Mouse (Mus musculus) ovary, adult 18-20 months (tissue): ENCODE measurements around the gene Epdr1.

ENCODE experiments used
- DNase-seq: peaks from one replicate; pipeline ENCODE4 v3.0.0; 2022; ENCODE audit warnings: low spot score, mixed read lengths

Gene Epdr1

DNA sequence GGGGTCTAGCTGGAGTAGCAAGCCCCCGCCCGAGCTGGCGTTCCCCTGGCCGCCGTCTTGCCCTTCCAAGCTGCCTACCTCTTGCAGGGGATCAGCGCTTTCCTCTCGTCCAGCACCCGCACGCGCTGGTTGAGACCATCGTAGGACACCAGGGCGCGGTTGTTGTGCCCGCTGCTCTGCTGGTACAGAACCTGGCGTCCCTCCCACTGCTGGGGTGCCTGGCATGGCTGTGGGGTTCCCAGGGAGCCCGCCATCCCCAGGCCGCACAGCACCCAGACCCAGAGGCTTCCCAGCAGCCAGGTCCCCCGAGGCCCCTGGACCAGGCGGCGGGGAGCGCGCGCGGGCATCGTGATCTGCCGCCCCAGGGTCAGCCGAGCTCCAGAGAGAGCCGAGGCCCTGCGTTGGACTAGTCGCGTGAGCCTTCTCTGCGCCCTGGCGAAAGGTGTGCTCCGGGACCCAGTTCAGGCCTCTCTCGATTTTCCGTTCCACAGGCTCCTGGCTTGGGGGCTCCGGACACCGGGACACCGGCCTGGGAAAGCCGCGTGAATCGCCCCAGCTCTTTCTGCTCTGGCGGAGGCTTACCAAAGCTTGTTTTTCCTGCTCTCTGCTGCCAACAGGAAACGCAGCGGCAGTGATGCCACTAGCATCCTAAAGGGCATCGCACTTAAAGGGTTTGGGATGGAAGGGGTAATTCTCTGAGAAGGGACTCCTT is at the start of gene Epdr1:
Gene Epdr1, minus strand, starts transcription at position 712 of the 712 bp plus-strand sequence.
- peak; percentile 50 for DNase-seq

DNA sequence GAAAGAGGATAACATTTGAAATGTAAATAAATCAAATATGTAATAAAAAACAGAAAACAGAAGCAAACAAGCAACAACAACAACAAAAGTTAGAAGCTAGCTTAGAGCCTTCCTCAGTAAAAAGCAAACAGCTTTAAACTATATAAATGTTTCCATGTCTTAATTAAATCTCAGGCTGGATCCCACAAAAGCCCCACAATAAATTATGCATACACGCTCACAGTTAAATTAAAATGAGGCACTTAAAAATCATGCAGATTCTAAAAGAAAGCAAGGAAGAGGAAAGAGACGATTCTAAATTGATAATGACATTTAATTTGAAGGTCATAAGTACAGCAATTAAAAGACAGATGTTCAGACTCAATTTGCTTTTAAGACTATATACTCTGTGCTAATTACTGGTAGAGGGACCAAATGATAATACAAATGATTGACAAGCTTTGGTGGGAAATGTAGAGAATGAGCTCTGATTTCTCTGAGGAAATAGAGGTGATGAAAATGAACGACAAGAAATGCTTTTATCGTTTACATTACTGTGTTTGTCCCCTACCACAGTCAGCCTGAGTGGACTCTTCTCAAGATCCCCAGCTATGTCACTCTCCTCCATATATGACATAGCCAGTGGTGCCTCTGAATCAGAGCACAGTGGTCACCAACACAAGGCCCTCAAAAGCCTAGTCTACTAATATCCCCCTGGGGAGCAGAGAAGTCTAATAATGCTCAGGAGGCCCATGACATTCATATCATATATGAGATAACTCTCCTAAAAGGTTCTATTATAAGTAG is 48.8 kb upstream of the Epdr1 start:
- DNase-seq = no peak

DNA sequence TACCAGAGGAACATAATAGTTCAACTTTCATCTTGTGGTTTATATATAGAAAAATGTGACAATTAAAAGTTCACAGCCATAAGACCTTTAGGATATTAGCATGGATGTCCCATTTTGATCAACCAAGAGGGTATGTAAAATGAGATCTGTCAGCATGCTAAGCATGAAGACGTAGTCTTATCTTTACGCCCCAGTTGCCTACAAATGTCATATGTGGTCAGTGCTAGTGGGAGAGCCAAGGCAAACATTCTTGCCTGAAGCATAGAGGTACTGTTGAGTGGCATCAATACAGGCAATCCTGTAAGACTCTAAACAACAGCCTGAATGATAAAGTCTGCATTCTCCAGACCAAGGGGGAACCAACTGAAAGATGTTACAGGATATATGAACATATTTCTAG is 32.7 kb upstream of the Epdr1 start:
- no peak for DNase-seq

DNA sequence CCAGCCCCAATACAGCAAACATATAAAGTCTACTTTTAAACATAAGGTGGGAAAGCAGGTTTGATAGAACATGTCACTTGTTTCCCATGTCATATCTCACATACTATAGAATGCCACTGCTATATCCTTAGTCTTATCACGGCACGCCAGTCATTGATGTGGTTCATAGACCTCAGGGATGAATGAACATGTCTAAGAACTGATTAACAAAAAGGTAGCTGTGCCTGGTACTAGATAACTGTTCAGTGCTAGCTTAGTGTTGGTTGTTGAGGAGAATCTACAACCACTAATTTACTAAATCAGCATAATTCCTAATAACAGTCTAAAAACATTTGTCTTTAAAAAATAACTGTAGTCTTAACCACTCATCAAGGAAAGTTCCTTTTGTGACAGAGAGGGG is 30.1 kb upstream of the Epdr1 start:
- no peak for DNase-seq

DNA sequence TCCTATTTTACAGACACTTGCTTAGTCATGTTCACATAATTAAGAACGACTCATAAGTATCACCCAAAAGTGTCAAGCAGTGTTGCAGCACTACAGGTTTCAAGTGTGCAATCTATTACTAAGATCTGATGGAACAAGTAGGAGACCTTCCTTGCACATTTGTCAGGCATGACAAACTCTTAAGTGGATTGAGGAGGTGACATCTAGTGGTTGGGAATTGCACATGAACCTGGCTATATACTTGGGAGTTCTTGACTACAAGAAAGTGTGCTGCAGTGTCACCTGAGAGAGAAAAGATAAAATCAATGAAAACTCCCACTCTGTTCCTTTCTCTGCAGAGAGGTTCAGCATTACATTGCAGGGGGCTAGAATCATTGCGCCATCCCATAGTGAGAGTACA is 24.5 kb upstream of the Epdr1 start:
- no peak for DNase-seq

DNA sequence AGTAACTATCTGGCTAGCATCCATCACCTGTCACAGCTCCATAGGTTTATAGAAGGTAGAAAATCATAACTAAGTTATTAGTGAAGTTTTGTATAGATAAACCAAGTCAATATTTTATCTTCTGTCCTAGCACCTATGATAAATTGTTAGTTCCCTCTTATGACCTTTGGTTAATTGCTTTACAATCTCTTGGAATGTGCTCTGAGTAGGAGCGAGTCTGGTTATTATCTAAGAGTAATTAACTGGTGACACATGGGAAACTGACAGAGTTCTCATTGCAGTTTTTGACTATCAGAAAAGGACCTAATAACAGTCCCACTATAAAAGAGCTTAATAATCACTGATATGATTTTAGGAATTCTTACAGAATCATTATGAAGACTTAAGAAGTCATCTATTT is 23.8 kb upstream of the Epdr1 start:
- DNase-seq = no peak

DNA sequence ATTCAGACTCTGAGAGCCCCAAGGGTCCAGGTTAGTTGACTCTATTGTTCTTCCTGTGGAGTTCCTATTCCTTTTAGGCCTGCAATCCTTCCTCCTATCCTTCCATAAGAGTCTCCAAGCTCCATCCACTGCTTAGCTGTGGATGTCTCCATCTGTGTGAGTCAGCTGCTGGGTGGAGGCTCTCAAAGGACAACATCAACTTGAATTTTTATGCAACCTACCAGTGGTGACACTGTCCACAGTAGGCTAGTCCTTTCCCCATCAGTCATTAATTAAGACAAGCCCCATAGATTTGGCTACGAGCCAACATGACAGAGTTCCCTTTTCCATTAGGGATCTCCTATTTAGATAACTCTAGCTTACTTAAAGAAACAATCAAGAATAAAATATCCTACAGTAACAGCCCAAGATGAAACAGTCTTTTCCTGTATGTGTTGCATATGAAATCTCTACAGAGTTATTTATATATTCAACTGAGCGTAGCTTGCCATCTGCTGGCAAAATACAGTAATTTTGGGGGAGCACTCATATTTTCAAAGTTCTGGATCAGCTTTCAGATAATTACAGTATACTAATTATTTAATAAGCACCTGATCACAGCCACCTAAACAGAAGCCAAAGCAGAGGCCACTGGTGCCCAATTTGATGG is 20.6 kb upstream of the Epdr1 start:
- DNase-seq = no peak

DNA sequence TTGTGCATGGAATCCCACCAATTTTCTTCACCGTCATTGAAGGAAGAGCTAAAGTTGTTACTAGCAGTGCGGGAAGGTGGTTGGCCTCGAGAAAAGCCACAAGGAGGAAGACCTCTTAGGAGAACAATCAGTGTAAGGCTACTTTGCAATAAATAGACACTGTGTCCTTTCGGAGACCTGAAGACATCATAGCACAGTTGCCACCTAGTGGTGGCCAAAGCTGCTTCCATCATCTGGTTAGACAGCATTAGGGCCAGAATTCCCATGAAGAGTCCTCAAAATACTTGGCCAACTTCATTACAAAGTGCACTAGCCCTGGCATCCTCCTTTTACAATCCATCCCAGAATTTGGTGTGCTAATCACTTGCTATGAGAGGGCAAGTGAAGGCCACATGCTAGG is 16.4 kb upstream of the Epdr1 start:
- DNase-seq = no peak

DNA sequence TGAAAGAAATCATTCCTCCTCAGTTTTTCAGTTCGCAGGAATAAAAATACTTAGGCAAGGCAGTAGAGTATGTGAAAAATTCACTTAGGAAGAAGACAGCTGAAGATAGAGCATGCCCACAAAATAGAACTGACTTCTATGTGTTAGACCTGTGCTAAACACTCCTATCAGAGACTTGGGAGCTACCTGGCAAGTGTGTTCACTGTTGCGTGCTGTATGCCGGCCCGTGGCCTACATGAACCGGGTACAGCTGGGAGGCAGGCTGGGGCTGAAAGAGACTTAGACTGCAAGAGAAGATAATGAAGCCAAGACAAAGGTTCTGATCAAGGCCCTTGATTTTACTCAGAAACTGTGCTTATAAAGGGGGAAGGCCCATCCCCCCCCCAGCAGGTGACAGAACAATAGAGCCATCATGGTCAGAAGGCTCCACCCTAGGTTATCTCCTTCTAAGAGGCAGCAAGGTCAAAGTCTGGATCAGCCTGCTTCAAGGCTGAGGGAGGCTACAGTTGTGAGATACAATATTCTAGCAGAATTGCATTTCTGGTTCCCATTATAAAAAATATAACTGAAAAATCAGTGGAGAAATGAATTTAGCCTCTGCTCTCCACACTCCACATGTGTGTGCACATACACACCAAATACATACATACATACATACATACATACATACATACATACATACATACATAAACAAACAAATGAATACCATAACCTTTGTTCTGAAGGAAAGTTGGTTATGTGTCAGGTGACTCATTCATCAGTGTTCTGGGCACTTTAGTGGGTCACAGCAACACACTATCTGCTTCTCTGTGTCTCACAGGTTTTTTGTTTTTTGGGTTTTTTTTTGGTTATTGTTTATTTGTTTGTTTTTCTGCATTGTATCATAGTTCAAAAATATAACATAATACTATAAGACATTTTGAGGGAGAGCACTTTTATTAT is 11.3 kb upstream of the Epdr1 start:
- DNase-seq = no peak

DNA sequence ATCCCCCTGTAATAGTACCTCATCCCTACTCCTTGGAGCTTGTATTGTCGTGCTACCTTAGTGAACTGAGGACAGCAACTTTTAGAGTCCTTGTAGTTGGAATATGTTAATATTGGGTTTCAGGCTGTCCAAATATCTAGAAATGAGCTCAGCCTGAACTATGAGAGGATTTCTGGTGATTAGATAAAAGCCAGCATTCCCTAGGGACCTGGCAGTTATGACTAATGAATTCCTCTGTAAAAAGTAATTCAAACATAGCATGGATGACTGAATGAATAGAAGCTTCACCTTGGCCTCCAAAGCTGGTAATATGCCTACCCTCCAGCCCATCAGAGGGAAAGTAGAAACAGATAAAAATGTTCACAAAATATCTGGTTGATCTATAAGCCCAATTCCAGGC is 6.7 kb upstream of the Epdr1 start:
- no peak for DNase-seq

DNA sequence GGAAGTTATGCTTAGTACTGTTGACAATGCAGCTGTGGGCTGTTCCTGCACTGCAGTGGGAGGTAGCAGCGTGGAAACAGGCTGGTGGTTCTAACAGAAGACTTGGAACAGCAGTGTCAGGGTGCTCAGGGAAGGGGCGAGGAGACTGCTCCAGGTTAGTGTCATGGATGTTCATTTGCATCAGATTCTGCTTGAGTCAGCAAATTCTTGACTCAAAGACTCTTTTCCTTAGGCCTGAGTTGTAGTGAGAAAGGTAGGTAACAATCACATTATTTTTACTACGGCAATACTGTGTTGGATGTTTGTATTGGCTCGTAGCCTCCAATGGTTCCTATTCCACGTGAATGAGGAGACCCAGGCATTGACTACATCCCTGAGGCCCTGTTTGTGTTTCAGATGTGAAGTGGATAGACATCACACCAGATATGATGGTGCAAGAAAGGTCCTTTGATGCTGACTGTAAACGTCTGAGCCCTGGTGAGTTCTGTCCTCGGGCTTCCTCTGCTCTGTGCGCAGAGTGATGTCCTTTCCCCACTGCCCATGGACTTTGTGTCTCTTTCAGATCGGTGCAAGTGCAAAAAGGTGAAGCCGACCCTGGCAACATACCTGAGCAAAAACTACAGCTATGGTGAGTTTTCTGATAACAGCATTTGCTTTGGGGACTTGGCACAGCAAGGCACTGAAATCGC is 5.0 kb upstream of the Epdr1 start:
- DNase-seq = no peak

DNA sequence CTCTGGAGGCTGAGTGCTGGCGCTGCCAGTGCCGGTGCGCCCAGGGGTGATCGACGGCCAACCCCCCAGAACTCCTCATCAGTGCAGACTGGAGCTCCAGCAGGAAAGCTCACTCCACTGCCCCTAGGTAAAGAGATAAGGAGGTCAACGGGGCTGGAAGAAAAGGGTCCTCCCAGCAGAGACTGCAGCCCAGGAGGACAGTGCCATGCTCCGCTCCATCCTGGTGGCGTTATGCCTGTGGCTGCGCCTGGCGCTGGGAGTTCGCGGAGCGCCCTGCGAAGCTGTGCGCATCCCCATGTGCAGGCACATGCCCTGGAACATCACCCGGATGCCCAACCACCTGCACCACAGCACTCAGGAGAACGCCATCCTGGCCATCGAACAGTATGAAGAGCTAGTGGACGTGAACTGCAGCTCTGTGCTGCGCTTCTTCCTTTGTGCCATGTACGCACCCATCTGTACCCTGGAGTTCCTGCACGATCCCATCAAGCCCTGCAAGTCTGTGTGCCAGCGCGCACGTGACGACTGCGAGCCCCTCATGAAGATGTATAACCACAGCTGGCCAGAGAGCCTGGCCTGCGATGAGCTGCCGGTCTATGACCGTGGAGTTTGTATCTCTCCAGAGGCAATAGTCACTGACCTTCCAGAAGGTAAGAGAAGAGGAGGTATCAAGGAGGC is 3.6 kb upstream of the Epdr1 start:
- no peak for DNase-seq

DNA sequence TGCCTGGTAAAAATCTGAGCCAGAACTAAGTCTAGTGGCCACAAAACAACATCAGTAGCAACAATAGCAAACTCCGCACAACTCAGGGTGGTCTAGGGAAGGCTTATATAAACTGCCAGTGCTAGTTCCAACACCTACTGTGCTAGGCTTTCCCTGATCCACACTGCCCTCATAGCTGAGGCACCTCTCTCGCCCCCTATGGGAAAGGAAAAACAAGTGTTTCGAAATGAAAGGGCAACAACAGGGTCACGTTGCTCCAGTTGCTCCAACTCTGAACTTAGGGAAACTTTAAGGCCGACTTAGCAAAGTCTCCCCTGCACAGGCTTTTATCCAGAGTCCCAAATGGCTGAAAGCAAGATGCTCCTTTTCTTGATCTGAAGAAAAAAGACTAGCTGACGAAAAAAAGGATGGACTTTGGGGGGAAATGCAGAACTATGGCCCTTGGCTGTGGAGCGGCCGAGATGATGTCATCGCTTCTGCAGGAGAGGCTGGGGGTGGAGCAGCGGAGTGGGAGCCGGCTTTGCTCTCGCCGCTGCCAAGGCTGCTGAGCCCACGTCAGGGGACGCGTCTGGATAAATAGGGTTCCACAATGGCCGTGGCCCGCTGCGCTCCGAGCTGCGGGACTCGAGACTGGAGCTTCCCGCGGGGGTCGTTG is 3.0 kb upstream of the Epdr1 start, which contains the start of gene Sfrp4:
Gene Sfrp4, plus strand, starts transcription at position 532 of the 655 bp plus-strand sequence.
- peak; percentile 40 for DNase-seq

DNA sequence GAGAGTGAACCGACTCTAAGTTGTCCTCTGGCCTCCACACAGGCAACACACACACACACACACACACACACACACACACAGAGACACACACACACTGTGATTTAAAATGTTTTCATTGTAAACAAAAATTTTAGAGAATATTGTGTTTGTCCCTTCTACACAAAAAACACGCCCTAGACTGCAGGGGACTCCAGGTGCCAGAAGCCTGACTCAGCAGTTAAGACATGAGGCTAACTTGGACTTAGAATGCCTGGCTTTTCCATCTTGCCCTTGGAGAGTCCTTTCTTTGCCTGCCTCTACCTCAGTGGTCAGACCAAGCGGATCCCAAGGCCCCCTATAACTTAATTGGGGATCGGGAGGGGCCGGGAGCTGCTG is 899 bp downstream of the Epdr1 start:
- DNase-seq = no peak

DNA sequence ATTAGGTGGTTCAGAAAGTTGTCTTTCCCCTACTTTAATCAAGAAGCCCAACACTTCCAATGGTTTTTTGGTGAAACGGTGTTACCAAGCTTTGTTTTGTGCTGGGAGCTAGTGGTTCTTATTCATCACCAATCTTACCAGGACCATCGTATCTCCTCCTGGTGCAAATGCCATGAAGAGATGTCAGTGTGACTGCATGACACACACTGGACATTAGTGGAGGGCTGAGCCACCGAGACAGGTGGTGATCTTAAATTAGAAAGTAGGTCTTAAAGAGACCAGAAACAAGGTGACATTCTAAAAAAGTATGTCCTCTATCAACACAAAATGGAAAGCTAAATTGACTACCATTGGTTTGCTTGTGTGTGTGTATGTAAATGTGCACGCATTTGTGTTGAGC is 1.6 kb downstream of the Epdr1 start:
- DNase-seq = no peak

DNA sequence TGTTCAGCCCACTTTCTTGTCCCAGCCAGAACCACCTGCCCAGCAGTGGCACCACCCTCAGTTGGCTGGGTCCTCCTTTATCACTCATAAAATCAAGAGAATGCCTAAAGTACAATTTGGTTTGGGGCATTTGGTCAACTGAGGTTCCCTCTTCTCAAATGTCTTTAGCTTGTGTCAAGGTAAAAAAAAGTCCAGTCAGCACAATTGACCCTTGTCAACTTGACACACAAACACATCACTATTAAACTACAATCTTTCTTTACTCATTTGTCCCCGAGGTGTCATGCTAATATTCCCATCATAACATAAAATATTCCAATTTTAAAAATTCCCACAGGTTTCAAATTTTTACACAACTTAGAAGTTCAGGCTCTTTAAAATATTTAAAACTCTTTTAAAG is 5.4 kb downstream of the Epdr1 start:
- DNase-seq = no peak

DNA sequence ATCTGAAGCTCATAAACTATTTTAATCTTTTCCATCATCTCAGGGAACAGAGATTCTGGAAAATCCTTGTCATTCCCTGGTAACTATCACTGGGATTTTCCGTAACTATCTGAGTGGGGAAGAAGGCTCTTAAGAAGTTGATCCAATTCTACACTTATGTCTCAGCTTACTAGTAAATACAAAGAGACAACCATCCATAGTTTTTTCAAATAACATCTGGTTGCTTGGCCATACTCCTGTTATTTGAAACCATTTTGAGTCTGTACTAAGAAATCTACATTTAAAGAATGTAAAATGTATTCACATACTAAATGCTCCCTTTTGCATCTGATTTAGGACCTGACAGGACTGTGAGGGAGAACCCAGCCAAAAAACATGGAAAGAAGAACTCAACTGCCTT is 6.3 kb downstream of the Epdr1 start:
- DNase-seq = no peak

DNA sequence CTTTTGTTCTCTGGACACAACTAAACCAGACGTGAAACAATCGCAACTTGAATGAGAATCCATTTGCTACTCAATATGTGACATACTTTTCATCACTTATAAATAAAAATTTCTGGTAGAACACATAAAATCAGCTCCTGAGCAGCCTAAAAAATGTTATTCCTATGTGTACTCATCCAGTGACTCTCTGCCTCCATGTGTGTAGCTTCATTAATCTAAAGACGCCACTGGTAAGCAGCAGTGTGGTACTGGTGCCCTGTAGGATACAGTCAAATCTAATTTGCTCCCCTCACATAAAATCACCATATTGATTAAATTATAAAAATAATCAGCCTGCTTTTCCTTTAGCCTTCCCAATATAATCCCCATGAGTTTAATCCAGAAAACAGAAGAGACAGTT is 6.8 kb downstream of the Epdr1 start:
- no peak for DNase-seq

DNA sequence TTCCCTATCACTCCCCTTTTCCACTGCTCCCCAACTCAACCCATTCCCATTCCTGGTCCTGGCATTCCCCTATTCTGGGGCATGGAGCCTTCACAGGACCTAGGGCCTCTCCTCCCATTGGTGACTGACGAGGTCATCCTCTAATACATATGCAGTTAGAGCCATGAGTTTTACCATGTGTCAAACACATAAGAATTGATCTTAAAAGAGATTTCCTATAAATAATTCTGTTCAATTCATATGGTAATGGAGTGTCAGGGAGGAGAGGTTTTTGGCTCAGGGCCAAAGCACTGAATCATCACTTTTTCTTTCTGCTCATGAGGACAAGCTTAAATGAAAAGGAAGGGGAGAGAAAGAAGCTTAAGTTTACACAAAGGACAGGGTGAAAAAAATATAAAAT is 7.4 kb downstream of the Epdr1 start:
- no peak for DNase-seq

DNA sequence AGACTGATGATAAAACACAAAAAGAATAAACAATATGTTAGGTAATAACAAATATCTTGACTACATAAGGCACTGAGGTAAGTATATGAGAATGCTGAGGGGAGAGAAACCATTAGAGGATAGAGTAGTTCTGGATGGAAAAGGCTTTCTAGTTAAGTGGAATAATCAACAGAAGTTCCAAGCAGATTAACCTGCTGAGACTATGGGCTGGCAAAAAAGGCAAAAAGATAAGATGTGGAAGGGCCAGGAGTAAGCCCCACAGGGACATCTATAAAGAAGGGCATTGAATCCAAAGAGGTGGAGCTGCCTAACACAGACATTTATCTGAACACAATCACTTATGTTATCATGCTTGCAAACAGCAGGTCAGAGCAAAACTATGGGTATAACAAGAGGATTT is 11.6 kb downstream of the Epdr1 start:
- DNase-seq = no peak
